Mouse (Mus musculus) cerebellum, adult 11 months (tissue): ENCODE measurements at regions not wholly inside any gene's neighbourhood (a gene's known extent, or its start where the extent isn't known, plus 50 kb on each side); places are given as distances from the start of the nearest gene placed in this dataset.

Source experiments
- DNase-seq: peaks from one replicate; pipeline ENCODE4 v3.0.0; 2022

DNA sequence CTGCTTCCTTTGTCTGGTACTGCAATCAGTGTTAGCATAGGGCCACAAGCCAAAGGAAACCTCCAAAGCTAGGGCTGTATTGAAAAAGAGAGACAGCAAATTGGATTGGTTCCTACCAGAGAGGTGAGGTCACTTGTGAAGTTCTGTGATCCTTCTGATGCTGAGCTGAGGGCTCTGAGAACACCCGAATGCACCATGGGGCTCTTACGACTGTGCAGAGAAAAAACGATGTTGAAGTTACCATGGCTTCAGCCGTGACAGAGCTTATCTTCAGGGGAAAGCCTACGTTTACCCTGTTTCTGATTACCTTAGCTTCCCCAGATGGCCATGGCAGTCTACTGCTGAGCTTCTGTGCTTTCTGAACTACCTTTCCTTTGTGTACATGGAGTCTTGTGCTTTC is 53.9 kb upstream of the Fmo9 start:
- DNase-seq, result no peak

GRCm38 (mm10) chr1:166738029-166738428 is 56.4 kb upstream of the Fmo9 start:
- DNase-seq, result peak; percentile 38

DNA sequence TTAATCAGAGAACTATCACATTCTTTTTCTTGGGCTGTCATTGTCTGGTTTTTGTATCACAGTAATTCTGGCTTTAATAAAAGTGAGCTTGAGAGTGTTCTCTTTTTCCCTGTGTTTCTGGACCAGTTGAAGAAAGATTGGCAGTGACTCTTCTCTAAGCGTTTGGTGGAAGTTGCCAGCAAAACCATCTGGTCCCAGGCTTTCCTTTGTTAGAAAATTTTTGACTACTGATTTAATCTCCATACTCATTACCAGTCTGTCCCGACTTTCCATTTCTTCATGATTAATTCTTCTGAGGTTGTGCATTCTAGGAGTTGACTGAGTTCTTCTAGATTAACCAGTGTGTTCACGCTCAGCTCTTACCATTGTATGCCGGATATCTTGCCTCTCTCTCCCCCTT is 68.6 kb upstream of the Fmo9 start:
- peak; percentile 62 for DNase-seq

GRCm38 (mm10) chr1:166750777-166751176 is 69.1 kb upstream of the Fmo9 start:
- DNase-seq, result no peak

DNA sequence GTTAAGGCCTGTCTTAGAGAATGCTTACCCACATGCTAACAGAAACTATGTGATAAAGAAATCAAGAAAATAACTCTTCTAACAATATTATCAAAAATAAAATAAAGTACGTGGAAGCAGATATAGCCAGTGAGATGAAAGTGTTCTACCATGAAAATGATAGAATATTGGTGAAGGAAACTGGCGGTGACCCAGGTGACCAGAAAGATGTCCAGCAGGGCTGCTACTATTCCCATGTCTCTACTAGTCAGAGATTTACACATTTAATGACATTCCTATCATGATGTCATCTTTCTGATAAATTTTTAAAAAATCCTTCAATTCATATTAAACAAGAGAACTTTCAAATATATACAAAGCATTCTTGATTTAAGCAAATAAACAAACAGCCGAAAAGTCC is 69.8 kb upstream of the Fmo9 start:
- peak; percentile 25 for DNase-seq

GRCm38 (mm10) chr1:166752990-166753709 is 71.5 kb upstream of the Fmo9 start:
- peak; percentile 73 for DNase-seq

DNA sequence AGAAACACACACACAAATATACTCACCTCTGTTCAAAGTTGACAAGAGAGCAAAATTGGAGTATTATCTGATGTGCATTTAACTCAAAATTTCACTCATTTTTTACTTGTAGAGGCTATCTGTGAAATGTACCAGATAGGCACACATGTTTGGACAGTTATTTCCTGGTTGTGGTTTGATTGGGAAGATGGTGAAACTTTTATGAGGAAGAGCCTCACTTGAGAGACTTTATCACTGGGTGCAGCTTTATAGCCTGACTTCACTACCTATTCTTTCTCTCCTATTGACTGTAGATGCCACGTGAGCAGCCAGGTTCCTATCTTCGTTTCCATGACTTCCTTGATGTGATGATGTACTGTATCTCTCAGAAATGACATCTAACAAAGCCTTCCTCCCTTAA is 77.3 kb upstream of the Fmo9 start:
- DNase-seq, result no peak

GRCm38 (mm10) chr1:166773114-166773513 is 91.5 kb upstream of the Fmo9 start:
- DNase-seq, result no peak

- DNase-seq, result peak; percentile 34
Measured at GRCm38 (mm10) chr1:166782106-166782505, 100.5 kb upstream of the Fmo9 start.

DNA sequence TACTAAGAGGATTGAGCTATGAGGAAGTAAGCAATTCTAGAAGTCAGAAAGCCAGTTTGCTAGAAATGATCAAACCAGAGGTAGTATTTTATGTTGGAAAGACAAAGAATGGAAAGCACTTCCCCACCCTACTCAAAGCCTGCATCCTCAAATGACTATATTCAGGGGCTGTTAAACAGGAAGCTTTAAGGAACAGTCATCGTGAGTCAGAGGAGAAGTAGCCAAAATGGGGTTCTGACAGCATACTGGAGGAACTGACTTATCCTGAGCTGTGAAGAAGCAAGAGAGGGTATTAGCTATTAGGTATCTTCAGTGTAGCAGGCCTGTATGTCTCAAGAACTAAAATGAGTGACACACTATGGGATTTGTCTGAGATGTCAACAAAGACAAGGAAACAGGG is 106.3 kb upstream of the Fmo9 start:
- DNase-seq, result no peak

DNA sequence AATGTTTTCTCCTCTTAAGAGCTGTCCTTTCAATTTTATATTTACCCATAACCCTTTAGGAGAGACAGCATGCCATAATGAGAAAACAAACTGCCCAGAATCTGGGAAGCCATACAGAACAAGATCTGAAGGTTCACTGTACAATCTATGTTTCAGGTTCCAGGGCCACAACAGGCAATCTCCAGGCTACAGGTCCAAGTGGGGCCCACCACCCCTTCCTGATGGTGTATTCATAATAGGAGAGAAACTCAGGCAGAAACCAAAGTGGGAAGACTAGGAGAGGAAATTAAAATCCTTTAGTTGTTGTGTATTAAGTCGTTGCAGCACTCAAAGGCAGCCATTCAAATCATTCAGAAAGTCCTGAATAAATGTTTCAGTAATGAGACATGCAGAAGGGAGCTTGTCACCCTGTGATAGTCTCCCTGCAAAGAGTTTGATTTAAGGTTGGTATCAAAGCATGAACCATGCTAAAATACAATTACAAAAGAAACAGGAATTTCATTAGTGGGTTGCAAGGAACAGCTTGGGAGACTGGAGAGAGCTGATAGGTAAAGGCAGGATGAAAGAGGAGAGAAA is 107.3 kb upstream of the Fmo9 start:
- DNase-seq, result no peak

- no peak for DNase-seq
Measured at GRCm38 (mm10) chr1:166793052-166793716, 111.5 kb upstream of the Fmo9 start.

DNA sequence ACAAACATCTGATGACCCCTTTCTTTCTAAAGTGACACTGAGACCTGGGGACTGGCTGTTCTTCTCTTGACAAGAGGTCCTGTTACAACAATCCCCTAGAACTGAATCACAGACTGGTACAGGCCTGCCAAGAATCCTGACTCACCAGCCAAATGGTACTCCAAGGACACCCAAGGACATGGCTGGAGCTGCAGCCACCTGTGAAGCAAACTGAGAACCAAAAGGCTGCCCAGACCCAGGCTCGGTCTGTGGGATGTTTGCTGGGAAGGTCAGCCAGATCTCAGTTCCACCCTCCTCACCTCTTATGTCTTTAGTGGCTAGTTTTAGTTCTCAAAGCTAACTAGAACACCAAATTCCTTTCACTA is 112.1 kb upstream of the Fmo9 start:
- DNase-seq, result no peak

- peak; percentile 31 for DNase-seq
Measured at GRCm38 (mm10) chr1:166794622-166795244, 113.1 kb upstream of the Fmo9 start.

DNA sequence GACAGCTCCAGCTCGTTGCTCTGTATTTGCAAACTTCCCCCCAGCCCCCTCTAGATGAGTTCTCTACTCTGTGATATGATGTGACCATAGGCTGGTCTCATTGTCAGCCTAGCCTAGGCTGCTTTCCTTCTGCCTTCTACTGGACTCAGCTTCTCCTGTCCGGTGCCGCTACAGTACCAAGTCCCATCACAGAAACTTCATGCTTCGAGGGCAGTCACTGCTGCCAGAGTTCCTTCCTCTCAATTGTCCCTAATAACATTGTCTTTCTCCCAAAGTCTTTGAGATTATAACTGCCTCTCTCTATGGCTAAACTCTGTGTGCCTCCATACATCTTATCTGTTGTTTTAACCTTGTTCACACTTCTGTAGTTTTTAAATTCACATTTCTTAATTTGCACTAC is 114.0 kb upstream of the Fmo9 start:
- no peak for DNase-seq

- peak; percentile 20 for DNase-seq
Measured at GRCm38 (mm10) chr1:166796362-166796925, 114.8 kb upstream of the Fmo9 start.

DNA sequence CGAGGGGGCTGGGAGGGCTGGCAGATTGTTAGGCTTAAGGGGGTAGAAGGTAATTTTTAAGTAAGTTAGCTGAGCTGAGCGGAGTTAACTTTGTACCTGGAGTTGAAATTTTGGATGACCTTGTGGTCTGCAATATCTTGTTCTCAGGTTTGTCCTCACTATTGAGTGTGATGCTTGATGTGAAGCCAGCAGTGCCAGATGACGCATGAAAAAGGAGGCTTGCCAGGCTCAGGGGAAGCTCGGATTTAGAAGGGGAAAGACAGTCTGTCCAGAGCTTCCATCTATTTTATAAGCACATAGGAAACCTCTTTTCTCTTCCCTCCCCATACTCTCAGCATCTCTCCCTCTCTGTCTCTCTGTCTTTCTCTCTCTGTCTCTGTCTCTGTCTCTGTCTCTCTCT is 115.3 kb upstream of the Fmo9 start:
- peak; percentile 52 for DNase-seq

- peak; percentile 84 for DNase-seq
Measured at GRCm38 (mm10) chr1:166800953-166801603, 119.4 kb upstream of the Fmo9 start.

DNA sequence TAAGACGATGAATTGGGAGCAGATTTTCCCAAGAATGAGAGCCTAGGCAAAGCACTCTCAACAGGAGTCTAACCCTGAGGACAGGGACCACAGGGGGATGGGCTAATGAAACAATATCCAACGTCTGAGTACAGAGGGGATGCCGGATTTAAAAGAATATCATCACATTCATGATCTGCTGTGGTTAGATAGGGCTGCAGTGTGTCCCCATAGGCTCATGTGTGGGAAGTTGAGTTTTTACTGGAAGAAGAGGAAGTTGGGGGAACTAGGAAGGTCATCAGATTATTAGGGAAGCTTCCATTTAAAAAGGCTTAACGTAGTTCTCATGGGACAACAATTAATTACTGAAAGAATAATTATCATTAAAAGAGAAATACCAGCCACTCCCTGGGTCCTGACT is 120.3 kb upstream of the Fmo9 start:
- no peak for DNase-seq

DNA sequence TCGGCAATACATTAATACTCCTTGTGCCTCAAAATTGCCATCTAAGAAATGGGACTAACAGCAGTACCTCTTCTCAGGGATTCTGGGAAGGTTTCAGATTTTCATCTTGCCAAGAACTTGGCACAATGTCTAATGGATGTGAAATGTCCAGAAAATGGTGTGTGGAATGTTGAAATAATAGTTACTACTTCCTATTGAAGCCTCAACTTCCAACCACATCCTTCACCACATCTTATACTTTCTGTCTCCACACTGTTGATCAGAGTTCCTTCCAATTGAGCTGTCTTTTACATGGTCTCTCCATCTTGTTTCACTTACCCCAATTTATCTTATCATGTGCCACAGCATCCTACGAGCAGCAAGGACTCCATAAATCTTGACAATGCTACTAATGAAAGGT is 122.3 kb upstream of the Fmo9 start:
- no peak for DNase-seq

- no peak for DNase-seq
Measured at GRCm38 (mm10) chr1:166804333-166804732, 122.7 kb upstream of the Fmo9 start.

- DNase-seq, result no peak
Measured at GRCm38 (mm10) chr1:166807163-166807945, 125.7 kb upstream of the Fmo9 start.
